ENCODE assay signal across 14 mouse cellular contexts in genomic region chr4:84356468-84357153, GRCm38 (mm10).
DNase-seq lines count a peak whose midpoint lies in the region; ATAC-seq lines count a peak whose summit lies in the region.
"Had no signal": no experiment of that assay in that cellular context is flagged by ENCODE, and none has a peak within 500 bp of the region (broad histone marks: within the 10 kb centered on the region; RNA-seq: fewer than 3 reads in every experiment).

No protein-coding gene starts in this region.

- ATAC-seq in heart, embryonic 11.5 days (replicated peaks; ENCODE audit: insufficient number of reproducible peaks, low FRiP score, low TSS enrichment): no peak
- ATAC-seq in hindbrain, embryonic 13.5 days (ENCODE audit: low FRiP score): 0 out of 2 replicates have a peak, but pooled peaks have one; percentile 52
- peak; percentile 77 for ATAC-seq in midbrain, embryonic 15.5 days (replicated peaks)
- ATAC-seq: activated CD4-positive, CD25-positive, alpha-beta regulatory T cell, adult 4 months had no signal

- H3K4me3 ChIP-seq in heart, embryonic 11.5 days (ENCODE audit: low read depth, low read length): no peak overlapping the region
- H3K4me3 ChIP-seq in hindbrain, embryonic 13.5 days: no peak overlapping the region
- H3K4me3 ChIP-seq in midbrain, embryonic 15.5 days: no peak overlapping the region

- no peaks in the 10 kb centered on the region for H3K36me3 ChIP-seq in heart, embryonic 11.5 days (ENCODE audit: control insufficient read depth, insufficient read depth, low read length)
- no peaks in the 10 kb centered on the region for H3K36me3 ChIP-seq in hindbrain, embryonic 13.5 days
- H3K36me3 ChIP-seq in midbrain, embryonic 15.5 days (replicated peaks): no peaks in the 10 kb centered on the region
- H3K36me3 ChIP-seq: G1E had no signal

- H3K4me2 ChIP-seq in heart, embryonic 11.5 days: 0 out of 2 replicates have a peak overlapping the region, but pooled peaks have one; percentile 14
- 0 out of 2 replicates have a peak overlapping the region, but pooled peaks have one; percentile 21 for H3K4me2 ChIP-seq in hindbrain, embryonic 13.5 days
- H3K4me2 ChIP-seq in midbrain, embryonic 15.5 days: no peak overlapping the region

- no peak overlapping the region for H3K9ac ChIP-seq in heart, embryonic 11.5 days (ENCODE audit: low read depth, low read length)
- no peak overlapping the region for H3K9ac ChIP-seq in hindbrain, embryonic 13.5 days
- H3K9ac ChIP-seq in midbrain, embryonic 15.5 days: no peak overlapping the region

- H3K9me3 ChIP-seq in heart, embryonic 11.5 days (replicated peaks; ENCODE audit: control insufficient read depth, low read length): no peaks in the 10 kb centered on the region
- no peaks in the 10 kb centered on the region for H3K9me3 ChIP-seq in hindbrain, embryonic 13.5 days
- no peaks in the 10 kb centered on the region for H3K9me3 ChIP-seq in midbrain, embryonic 15.5 days

- WGBS in heart, embryonic 11.5 days (ENCODE audit: insufficient replicate concordance): 15% methylated on average over 8 of the region's 8 CpGs
- WGBS in hindbrain, embryonic 13.5 days: 15% methylated on average over 8 of the region's 8 CpGs
- 17% methylated on average over 8 of the region's 8 CpGs for WGBS in midbrain, embryonic 15.5 days

- H3K27ac ChIP-seq in heart, embryonic 11.5 days (ENCODE audit: low read depth, low read length): no peak overlapping the region
- peak overlapping the region; percentile 40; the same call in 1 of the 2 replicates for H3K27ac ChIP-seq in hindbrain, embryonic 13.5 days
- H3K27ac ChIP-seq in midbrain, embryonic 15.5 days: 0 out of 2 replicates have a peak overlapping the region, but pooled peaks have one; percentile 26

- H3K27me3 ChIP-seq in heart, embryonic 11.5 days (ENCODE audit: control insufficient read depth, insufficient read depth, low read length): no peaks in the 10 kb centered on the region
- H3K27me3 ChIP-seq in hindbrain, embryonic 13.5 days: no peaks in the 10 kb centered on the region
- no peaks in the 10 kb centered on the region for H3K27me3 ChIP-seq in midbrain, embryonic 15.5 days (replicated peaks)

- peaks cover 6% of the 10 kb centered on the region for H3K4me1 ChIP-seq in heart, embryonic 11.5 days (ENCODE audit: control insufficient read depth, insufficient read depth, low read length)
- H3K4me1 ChIP-seq in hindbrain, embryonic 13.5 days (replicated peaks): peaks cover 17% of the 10 kb centered on the region
- H3K4me1 ChIP-seq in midbrain, embryonic 15.5 days: peaks cover 15% of the 10 kb centered on the region

- no peak for DNase-seq in heart, adult 8-10 months (ENCODE audit: low spot score)
- DNase-seq in embryo, embryonic 10.5 days (ENCODE audit: low spot score): peak; percentile 54
- DNase-seq in urinary bladder, postnatal 36 days (ENCODE audit: low spot score in 2 of 2): no peak
- no peak for DNase-seq in gastrocnemius, adult 18-20 months (ENCODE audit: low spot score)
- no peak for DNase-seq in adrenal gland, postnatal 10 days
- DNase-seq: B cell, adult 2 months; cerebellum, postnatal 10 days; kidney, adult 8-10 months; spleen, adult 18-20 months had no signal
